Mouse (Mus musculus): ENCODE measurements around the gene Dpagt1. TPM values are rescaled to one million over a fixed set of nuclear protein-coding genes. Genes with fewer than 3 reads are reported as not detected.
A peak's percentile ranks its signal among the peaks of the same experiment; 100 is the strongest.

The Dpagt1 gene
- polyA plus RNA-seq, 1 experiment from 2014 or later, result 60.6 TPM

DNA sequence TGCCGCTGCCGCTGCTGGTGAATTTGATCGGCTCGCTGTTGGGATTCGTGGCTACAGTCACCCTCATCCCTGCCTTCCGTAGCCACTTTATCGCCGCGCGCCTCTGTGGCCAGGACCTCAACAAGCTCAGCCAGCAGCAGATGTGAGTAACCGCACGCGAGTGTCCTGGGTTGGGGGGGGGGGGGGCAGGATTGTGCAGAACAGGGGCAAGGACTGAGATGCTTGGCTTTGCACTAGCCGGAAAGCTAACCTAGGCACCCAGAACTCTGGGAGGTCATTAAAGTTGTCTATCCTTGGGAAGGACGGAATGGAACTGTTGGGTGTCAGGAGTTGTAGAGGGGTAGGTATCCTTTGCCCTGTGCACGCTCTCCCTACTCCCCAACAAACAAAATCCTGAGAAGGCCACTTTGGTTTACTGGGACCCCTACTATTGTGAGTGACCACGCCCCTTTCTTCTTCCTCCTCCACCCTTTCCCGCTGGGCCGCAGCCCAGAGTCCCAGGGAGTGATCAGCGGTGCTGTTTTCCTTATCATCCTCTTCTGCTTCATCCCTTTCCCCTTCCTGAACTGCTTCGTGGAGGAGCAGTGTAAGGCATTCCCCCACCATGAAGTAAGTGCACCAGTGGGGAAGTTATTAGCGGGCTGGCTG lies 1.4 kb downstream of the Dpagt1 start:
- H3K4me1 ChIP-seq (ENCODE audit: control insufficient read depth, insufficient read depth, low read length), result no peaks in the 10 kb centered on the region; the same call in 1 of the 2 replicates
- WGBS, result under 1% methylated on average over 21 of the region's 22 CpGs
- H3K27ac ChIP-seq (replicated peaks; ENCODE audit: low read depth, low read length), result peak overlapping the region; percentile 84
- H3K27me3 ChIP-seq (ENCODE audit: control insufficient read depth, insufficient read depth, low read length), result no peaks in the 10 kb centered on the region
- H3K4me2 ChIP-seq (ENCODE audit: low read depth, low read length), result peak overlapping the region; percentile 76
- peak overlapping the region; percentile 90 for H3K9ac ChIP-seq (replicated peaks; ENCODE audit: low read length)
- peak overlapping the region; percentile 70 for H3K4me3 ChIP-seq (ENCODE audit: low read depth, low read length)
- no peaks in the 10 kb centered on the region for H3K9me3 ChIP-seq (replicated peaks; ENCODE audit: control insufficient read depth, low read length)
- ATAC-seq (replicated peaks; ENCODE audit: insufficient number of reproducible peaks, low FRiP score, low TSS enrichment, low read depth), result peak; percentile 34
- peak; percentile 72 for DNase-seq (ENCODE audit: low spot score)
- peaks cover 4% of the 10 kb centered on the region for H3K36me3 ChIP-seq (replicated peaks; ENCODE audit: control insufficient read depth, insufficient read depth, low read depth, low read length)

DNA sequence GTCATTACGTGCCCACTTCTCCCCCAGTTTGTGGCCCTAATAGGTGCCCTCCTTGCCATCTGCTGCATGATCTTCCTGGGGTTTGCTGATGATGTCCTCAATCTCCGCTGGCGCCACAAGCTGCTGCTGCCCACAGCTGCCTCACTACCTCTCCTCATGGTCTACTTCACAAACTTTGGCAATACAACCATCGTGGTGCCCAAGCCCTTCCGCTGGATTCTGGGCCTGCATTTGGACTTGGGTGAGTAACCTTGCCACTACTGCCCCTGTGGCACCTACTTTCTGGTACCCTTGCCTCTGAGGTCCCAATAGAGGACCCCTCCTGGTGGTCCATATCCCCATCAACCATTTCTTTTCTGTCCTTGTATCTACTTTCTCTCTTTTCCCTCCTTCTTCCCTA lies 2.1 kb downstream of the Dpagt1 start:
- peak overlapping the region; percentile 76 for H3K4me2 ChIP-seq (ENCODE audit: low read depth, low read length)
- no peak overlapping the region for H3K27ac ChIP-seq (replicated peaks; ENCODE audit: low read depth, low read length)
- peaks cover 10% of the 10 kb centered on the region for H3K36me3 ChIP-seq (replicated peaks; ENCODE audit: control insufficient read depth, insufficient read depth, low read depth, low read length)
- no peaks in the 10 kb centered on the region for H3K27me3 ChIP-seq (ENCODE audit: control insufficient read depth, insufficient read depth, low read length)
- H3K9me3 ChIP-seq (replicated peaks; ENCODE audit: control insufficient read depth, low read length), result no peaks in the 10 kb centered on the region
- H3K4me3 ChIP-seq (ENCODE audit: low read depth, low read length), result peak overlapping the region; percentile 70
- WGBS, result 88% methylated on average over 5 of the region's 5 CpGs
- no peaks in the 10 kb centered on the region; the same call in 1 of the 2 replicates for H3K4me1 ChIP-seq (ENCODE audit: control insufficient read depth, insufficient read depth, low read length)
- peak overlapping the region; percentile 90 for H3K9ac ChIP-seq (replicated peaks; ENCODE audit: low read length)
- DNase-seq (ENCODE audit: low spot score), result no peak
- no peak for ATAC-seq (replicated peaks; ENCODE audit: insufficient number of reproducible peaks, low FRiP score, low TSS enrichment, low read depth)

GRCm38 (mm10) chr9:44330736-44331135 lies 4.9 kb downstream of the Dpagt1 start:
- no peak overlapping the region for H3K27ac ChIP-seq (replicated peaks; ENCODE audit: low read depth, low read length)
- H3K9me3 ChIP-seq (replicated peaks; ENCODE audit: control insufficient read depth, low read length), result no peaks in the 10 kb centered on the region
- H3K36me3 ChIP-seq (replicated peaks; ENCODE audit: control insufficient read depth, insufficient read depth, low read depth, low read length), result peaks cover 19% of the 10 kb centered on the region
- 97% methylated on average over 6 of the region's 6 CpGs for WGBS
- no peak overlapping the region for H3K9ac ChIP-seq (replicated peaks; ENCODE audit: low read length)
- H3K4me3 ChIP-seq (ENCODE audit: low read depth, low read length), result no peak overlapping the region
- no peaks in the 10 kb centered on the region; the same call in 1 of the 2 replicates for H3K4me1 ChIP-seq (ENCODE audit: control insufficient read depth, insufficient read depth, low read length)
- H3K27me3 ChIP-seq (ENCODE audit: control insufficient read depth, insufficient read depth, low read length), result no peaks in the 10 kb centered on the region
- DNase-seq (ENCODE audit: low spot score), result no peak
- ATAC-seq (replicated peaks; ENCODE audit: insufficient number of reproducible peaks, low FRiP score, low TSS enrichment, low read depth), result no peak
- no peak overlapping the region for H3K4me2 ChIP-seq (ENCODE audit: low read depth, low read length)

- Histone ChIP-seq H3K4me3 (ENCODE audit: low read depth, low read length) (no peak overlapping the region), H3K27ac (replicated peaks; ENCODE audit: low read depth, low read length) (no peak overlapping the region), H3K9me3 (replicated peaks; ENCODE audit: control insufficient read depth, low read length) (no peaks in the 10 kb centered on the region), H3K4me2 (ENCODE audit: low read depth, low read length) (no peak overlapping the region), H3K9ac (replicated peaks; ENCODE audit: low read length) (no peak overlapping the region), H3K4me1 (ENCODE audit: control insufficient read depth, insufficient read depth, low read length) (no peaks in the 10 kb centered on the region; the same call in 1 of the 2 replicates), H3K36me3 (replicated peaks; ENCODE audit: control insufficient read depth, insufficient read depth, low read depth, low read length) (peaks cover 19% of the 10 kb centered on the region), H3K27me3 (ENCODE audit: control insufficient read depth, insufficient read depth, low read length) (no peaks in the 10 kb centered on the region)
- no peak for DNase-seq (ENCODE audit: low spot score)
- no peak for ATAC-seq (replicated peaks; ENCODE audit: insufficient number of reproducible peaks, low FRiP score, low TSS enrichment, low read depth)
- 95% methylated on average over 13 of the region's 13 CpGs for WGBS
These were observed 7.3 kb downstream of the Dpagt1 start for GRCm38 (mm10) chr9:44332918-44333638.

GRCm38 (mm10) chr9:44334396-44335330 lies 8.8 kb downstream of the Dpagt1 start, which contains the start of gene H2afx:
TSS of gene H2afx (plus strand) at chr9:44334694.
- peak within 1 kb of the TSS; percentile 97 for H3K9ac ChIP-seq (replicated peaks; ENCODE audit: low read length)
- H3K27ac ChIP-seq (replicated peaks; ENCODE audit: low read depth, low read length), result peak within 1 kb of the TSS; percentile 91
- peaks cover 19% of the 10 kb centered on the region for H3K36me3 ChIP-seq (replicated peaks; ENCODE audit: control insufficient read depth, insufficient read depth, low read depth, low read length)
- peak within 1 kb of the TSS; percentile 99 for H3K4me3 ChIP-seq (ENCODE audit: low read depth, low read length)
- H3K9me3 ChIP-seq (replicated peaks; ENCODE audit: control insufficient read depth, low read length), result no peaks in the 10 kb centered on the region
- no peaks in the 10 kb centered on the region for H3K27me3 ChIP-seq (ENCODE audit: control insufficient read depth, insufficient read depth, low read length)
- under 1% methylated on average over 88 of the region's 91 CpGs for WGBS
- peak; percentile 92 for ATAC-seq (replicated peaks; ENCODE audit: insufficient number of reproducible peaks, low FRiP score, low TSS enrichment, low read depth)
- H3K4me2 ChIP-seq (ENCODE audit: low read depth, low read length), result peak within 1 kb of the TSS; percentile 67
- peak; percentile 100 for DNase-seq (ENCODE audit: low spot score)
- H3K4me1 ChIP-seq (ENCODE audit: control insufficient read depth, insufficient read depth, low read length), result no peaks in the 10 kb centered on the region; the same call in 1 of the 2 replicates

DNA sequence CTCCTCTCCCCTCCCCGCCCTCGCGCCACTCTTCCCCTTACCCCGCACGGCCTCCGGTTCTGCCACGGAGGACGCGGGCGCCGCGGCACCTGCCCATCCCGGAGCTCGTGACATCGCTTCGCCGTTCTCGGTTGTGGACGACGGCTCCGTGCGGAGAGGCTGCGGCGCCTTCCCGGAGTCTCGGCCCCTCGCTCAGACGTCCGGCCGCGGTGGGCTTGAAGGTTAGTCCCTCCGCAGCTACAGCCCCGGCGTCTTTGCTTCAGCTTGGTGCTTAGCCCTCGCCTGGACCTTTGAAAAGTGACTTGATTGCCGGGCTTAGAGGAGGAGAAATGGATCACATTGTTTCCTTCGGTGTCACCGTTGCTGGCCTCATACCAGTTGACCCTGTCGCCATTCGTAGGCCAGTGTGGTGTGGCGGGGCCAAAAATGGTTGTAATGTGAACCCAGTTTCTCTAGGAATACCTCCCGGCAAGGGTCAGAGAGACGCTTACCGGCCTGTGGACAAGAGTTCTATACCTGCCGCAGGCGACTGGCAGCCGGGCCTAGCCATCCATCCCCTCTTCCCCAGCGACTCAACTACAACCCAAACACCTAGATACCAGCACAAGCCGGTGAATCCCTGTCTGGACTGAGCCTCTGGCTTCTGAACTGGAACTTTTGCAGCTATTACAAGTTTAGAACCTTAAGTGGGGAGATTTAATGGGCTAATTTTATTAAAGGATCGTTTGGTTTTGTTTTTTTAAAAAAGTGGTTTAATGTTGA lies 9.7 kb downstream of the Dpagt1 start:
- peak overlapping the region; percentile 99 for H3K4me3 ChIP-seq (ENCODE audit: low read depth, low read length)
- no peaks in the 10 kb centered on the region; the same call in 1 of the 2 replicates for H3K4me1 ChIP-seq (ENCODE audit: control insufficient read depth, insufficient read depth, low read length)
- H3K36me3 ChIP-seq (replicated peaks; ENCODE audit: control insufficient read depth, insufficient read depth, low read depth, low read length), result peaks cover 19% of the 10 kb centered on the region
- peak; percentile 38 for DNase-seq (ENCODE audit: low spot score)
- peak overlapping the region; percentile 67 for H3K4me2 ChIP-seq (ENCODE audit: low read depth, low read length)
- H3K27me3 ChIP-seq (ENCODE audit: control insufficient read depth, insufficient read depth, low read length), result no peaks in the 10 kb centered on the region
- ATAC-seq (replicated peaks; ENCODE audit: insufficient number of reproducible peaks, low FRiP score, low TSS enrichment, low read depth), result no peak
- peak overlapping the region; percentile 97 for H3K9ac ChIP-seq (replicated peaks; ENCODE audit: low read length)
- no peaks in the 10 kb centered on the region for H3K9me3 ChIP-seq (replicated peaks; ENCODE audit: control insufficient read depth, low read length)
- under 1% methylated on average over 49 of the region's 50 CpGs for WGBS
- peak overlapping the region; percentile 91 for H3K27ac ChIP-seq (replicated peaks; ENCODE audit: low read depth, low read length)

GRCm38 (mm10) chr9:44336093-44336406 lies 10.2 kb downstream of the Dpagt1 start:
- Histone ChIP-seq H3K4me1 (ENCODE audit: control insufficient read depth, insufficient read depth, low read length) (no peaks in the 10 kb centered on the region; the same call in 1 of the 2 replicates), H3K9me3 (replicated peaks; ENCODE audit: control insufficient read depth, low read length) (no peaks in the 10 kb centered on the region), H3K27ac (replicated peaks; ENCODE audit: low read depth, low read length) (peak overlapping the region; percentile 91), H3K4me3 (ENCODE audit: low read depth, low read length) (peak overlapping the region; percentile 99), H3K4me2 (ENCODE audit: low read depth, low read length) (peak overlapping the region; percentile 67), H3K36me3 (replicated peaks; ENCODE audit: control insufficient read depth, insufficient read depth, low read depth, low read length) (peaks cover 19% of the 10 kb centered on the region), H3K27me3 (ENCODE audit: control insufficient read depth, insufficient read depth, low read length) (no peaks in the 10 kb centered on the region), H3K9ac (replicated peaks; ENCODE audit: low read length) (peak overlapping the region; percentile 97)
- ATAC-seq (replicated peaks; ENCODE audit: insufficient number of reproducible peaks, low FRiP score, low TSS enrichment, low read depth), result no peak
- no peak for DNase-seq (ENCODE audit: low spot score)
- WGBS, result under 1% methylated on average over 5 of the region's 5 CpGs

Measured in embryonic facial prominence, embryonic 11.5 days (tissue).